Mouse (Mus musculus): ENCODE measurements around the gene Gmps. TPM values are rescaled to one million over a fixed set of nuclear protein-coding genes. Genes with fewer than 3 reads are reported as not detected.

Gene Gmps
- polyA plus RNA-seq, 1 experiment from 2014 or later, result 18.3 TPM

DNA sequence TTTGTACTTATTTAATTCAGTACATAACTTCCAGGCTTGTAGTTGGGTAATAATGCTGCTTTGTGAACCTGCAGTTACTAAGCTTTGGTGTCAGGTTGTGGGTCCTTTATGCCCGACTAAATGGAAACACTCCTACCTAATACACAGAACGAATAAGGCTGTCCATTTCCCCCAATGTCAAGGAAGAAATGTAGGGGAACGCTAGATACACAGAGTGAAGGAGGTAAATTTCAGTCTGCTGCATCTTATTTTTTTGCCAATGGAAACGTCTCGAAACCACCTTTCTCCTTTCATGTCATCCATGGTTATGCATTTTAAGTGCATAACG is 11.0 kb upstream of the Gmps start:
- WGBS (ENCODE audit: insufficient replicate concordance), result 80% methylated on average over 6 of the region's 6 CpGs
- Histone ChIP-seq H3K27ac (ENCODE audit: low read length) (no peak overlapping the region; the same call in 1 of the 2 replicates), H3K4me2 (ENCODE audit: low read depth, low read length) (peak overlapping the region; percentile 67), H3K9ac (ENCODE audit: low read depth, low read length) (no peak overlapping the region), H3K4me3 (ENCODE audit: low read depth, low read length) (peak overlapping the region; percentile 94), H3K9me3 (replicated peaks; ENCODE audit: control insufficient read depth, low read length) (no peaks in the 10 kb centered on the region), H3K27me3 (ENCODE audit: control insufficient read depth, insufficient read depth, low read depth, low read length) (peaks cover 2% of the 10 kb centered on the region), H3K4me1 (ENCODE audit: control insufficient read depth, low read depth, low read length) (peaks cover 7% of the 10 kb centered on the region; the same call in 1 of the 2 replicates), H3K36me3 (ENCODE audit: control insufficient read depth, insufficient read depth) (no peaks in the 10 kb centered on the region)
- ATAC-seq (ENCODE audit: low read depth), result no peak

DNA sequence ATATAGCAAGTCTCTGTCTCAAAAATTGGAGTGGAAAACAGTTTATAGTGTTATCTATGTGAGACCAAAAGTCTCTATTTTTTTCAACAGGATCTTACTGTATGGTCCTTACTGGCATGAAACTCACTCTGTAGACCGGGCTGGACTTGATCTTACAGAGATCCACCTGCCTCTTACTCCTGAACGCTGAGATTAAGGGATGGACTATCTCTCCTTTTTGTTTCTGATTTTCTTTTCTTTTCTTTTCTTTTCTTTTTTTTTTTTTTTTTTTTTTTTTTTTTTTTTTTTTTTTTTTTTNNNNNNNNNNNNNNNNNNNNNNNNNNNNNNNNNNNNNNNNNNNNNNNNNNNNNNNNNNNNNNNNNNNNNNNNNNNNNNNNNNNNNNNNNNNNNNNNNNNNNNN is 10.0 kb upstream of the Gmps start:
- Histone ChIP-seq H3K27me3 (ENCODE audit: control insufficient read depth, insufficient read depth, low read depth, low read length) (peaks cover 2% of the 10 kb centered on the region), H3K4me2 (ENCODE audit: low read depth, low read length) (no peak overlapping the region), H3K4me1 (ENCODE audit: control insufficient read depth, low read depth, low read length) (peaks cover 7% of the 10 kb centered on the region; the same call in 1 of the 2 replicates), H3K36me3 (ENCODE audit: control insufficient read depth, insufficient read depth) (no peaks in the 10 kb centered on the region), H3K4me3 (ENCODE audit: low read depth, low read length) (no peak overlapping the region), H3K9me3 (replicated peaks; ENCODE audit: control insufficient read depth, low read length) (no peaks in the 10 kb centered on the region), H3K27ac (ENCODE audit: low read length) (no peak overlapping the region), H3K9ac (ENCODE audit: low read depth, low read length) (no peak overlapping the region)
- ATAC-seq (ENCODE audit: low read depth), result no peak
- WGBS (ENCODE audit: insufficient replicate concordance), result 52% methylated on average over 2 of the region's 2 CpGs

DNA sequence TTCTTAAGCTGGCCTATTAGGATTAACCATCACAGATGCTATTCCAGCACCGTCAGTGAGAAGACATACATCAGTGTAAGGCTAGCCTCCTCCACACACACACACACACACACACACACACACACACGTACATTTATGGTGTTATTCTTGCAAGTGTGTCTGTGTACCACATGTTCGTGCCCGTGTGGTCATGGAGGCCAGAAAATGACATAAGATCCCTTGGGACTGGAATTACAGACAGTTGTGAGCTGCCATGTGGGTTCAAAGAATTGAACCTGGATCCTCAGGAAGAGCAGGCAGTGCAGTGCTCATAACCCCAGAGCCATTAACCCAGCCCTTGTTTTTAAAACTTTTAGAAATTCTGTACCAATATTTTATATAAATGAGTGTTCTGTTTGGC is 2.0 kb downstream of the Gmps start:
- no peak for ATAC-seq (ENCODE audit: low read depth)
- peaks cover 8% of the 10 kb centered on the region for H3K4me1 ChIP-seq (ENCODE audit: control insufficient read depth, low read depth, low read length)
- no peak overlapping the region for H3K4me3 ChIP-seq (ENCODE audit: low read depth, low read length)
- H3K9me3 ChIP-seq (replicated peaks; ENCODE audit: control insufficient read depth, low read length), result no peaks in the 10 kb centered on the region
- 68% methylated on average over 4 of the region's 4 CpGs for WGBS (ENCODE audit: insufficient replicate concordance)
- H3K36me3 ChIP-seq (ENCODE audit: control insufficient read depth, insufficient read depth), result peaks cover 7% of the 10 kb centered on the region
- peak overlapping the region; percentile 15; the same call in 1 of the 2 replicates for H3K9ac ChIP-seq (ENCODE audit: low read depth, low read length)
- H3K27ac ChIP-seq (ENCODE audit: low read length), result no peak overlapping the region
- H3K27me3 ChIP-seq (ENCODE audit: control insufficient read depth, insufficient read depth, low read depth, low read length), result no peaks in the 10 kb centered on the region
- H3K4me2 ChIP-seq (ENCODE audit: low read depth, low read length), result peak overlapping the region; percentile 69; the same call in 1 of the 2 replicates

DNA sequence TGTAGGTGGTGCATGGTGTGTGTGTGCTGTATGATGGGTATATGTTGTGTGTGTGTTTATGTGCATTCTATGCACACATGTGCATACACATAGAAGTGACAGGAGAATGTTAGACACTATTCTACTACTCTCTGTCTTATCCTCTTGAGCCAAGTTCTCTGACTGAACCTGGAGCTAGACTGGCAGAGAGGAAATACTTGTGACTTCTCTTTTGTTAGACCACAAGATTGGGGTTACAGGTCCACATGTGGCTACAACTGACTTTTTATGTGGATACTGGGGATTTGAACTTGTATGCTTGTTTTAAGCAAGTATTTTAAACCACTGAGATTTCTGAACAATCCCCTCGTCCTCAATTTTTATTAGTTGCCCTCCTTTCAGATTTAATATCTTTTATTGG is 10.8 kb downstream of the Gmps start:
- WGBS (ENCODE audit: insufficient replicate concordance), result 64% methylated on average over 1 of the region's 1 CpGs
- no peaks in the 10 kb centered on the region for H3K27me3 ChIP-seq (ENCODE audit: control insufficient read depth, insufficient read depth, low read depth, low read length)
- H3K9ac ChIP-seq (ENCODE audit: low read depth, low read length), result no peak overlapping the region
- H3K4me2 ChIP-seq (ENCODE audit: low read depth, low read length), result no peak overlapping the region
- no peak overlapping the region for H3K4me3 ChIP-seq (ENCODE audit: low read depth, low read length)
- no peaks in the 10 kb centered on the region for H3K9me3 ChIP-seq (replicated peaks; ENCODE audit: control insufficient read depth, low read length)
- no peak for ATAC-seq (ENCODE audit: low read depth)
- no peaks in the 10 kb centered on the region for H3K4me1 ChIP-seq (ENCODE audit: control insufficient read depth, low read depth, low read length)
- H3K27ac ChIP-seq (ENCODE audit: low read length), result no peak overlapping the region
- H3K36me3 ChIP-seq (ENCODE audit: control insufficient read depth, insufficient read depth), result peaks cover 31% of the 10 kb centered on the region

DNA sequence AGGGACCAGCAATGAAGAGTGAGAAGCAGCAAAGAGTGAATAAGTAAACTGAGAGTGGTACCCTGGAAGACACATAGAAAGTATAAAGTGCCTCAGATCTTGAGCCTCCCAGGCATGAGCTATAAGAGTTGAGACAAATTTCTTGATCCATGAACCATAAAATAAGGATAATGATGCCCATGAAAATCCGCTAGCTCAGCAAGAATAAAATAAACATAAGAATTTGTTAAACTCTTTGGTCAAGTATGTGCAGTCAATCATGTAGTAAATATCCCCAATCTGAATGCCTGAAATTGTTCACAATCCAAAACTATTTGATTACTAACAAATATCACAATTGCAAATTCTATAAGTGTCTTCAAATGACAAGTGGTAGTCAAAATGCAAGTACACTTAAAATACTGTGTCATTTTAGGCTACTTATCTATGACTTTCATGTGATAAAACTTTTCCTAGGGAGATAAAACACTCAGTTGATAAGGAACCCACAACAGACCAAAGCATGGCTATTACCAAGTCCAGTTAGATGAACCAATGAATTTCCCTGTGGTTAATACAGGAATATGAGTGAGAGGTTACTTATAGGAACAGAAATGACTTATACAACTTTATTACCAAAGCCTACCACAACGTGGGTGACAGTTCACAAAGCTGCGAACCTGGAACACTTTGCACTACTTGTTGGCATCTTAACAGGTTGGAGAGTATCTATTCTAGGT is 13.0 kb downstream of the Gmps start:
- ATAC-seq (ENCODE audit: low read depth), result no peak
- Histone ChIP-seq H3K4me1 (ENCODE audit: control insufficient read depth, low read depth, low read length) (no peaks in the 10 kb centered on the region), H3K4me3 (ENCODE audit: low read depth, low read length) (no peak overlapping the region), H3K9me3 (replicated peaks; ENCODE audit: control insufficient read depth, low read length) (no peaks in the 10 kb centered on the region), H3K27ac (ENCODE audit: low read length) (no peak overlapping the region), H3K27me3 (ENCODE audit: control insufficient read depth, insufficient read depth, low read depth, low read length) (no peaks in the 10 kb centered on the region), H3K4me2 (ENCODE audit: low read depth, low read length) (no peak overlapping the region), H3K9ac (ENCODE audit: low read depth, low read length) (no peak overlapping the region), H3K36me3 (ENCODE audit: control insufficient read depth, insufficient read depth) (peaks cover 42% of the 10 kb centered on the region)
- 74% methylated on average over 3 of the region's 3 CpGs for whole genome bisulfite sequencing (ENCODE audit: insufficient replicate concordance)

DNA sequence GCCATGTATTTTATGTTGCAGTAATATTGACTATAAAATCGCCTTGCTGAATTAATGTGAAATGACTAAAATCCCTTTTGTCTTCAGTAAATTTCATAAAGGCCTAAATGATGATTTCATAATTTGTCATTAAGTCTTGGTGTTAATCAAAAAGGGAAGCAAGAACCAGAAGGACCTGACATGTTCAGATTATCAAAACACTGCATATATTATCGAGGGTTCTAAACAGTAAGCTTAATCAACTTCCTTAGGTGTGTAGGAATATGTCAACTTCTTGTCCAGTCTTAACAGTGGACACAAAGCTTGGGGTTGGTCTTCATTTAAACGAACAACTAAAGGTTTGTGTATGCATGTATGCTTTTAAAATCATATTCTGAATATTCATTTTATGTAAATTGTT is 45.5 kb downstream of the Gmps start:
- Histone ChIP-seq H3K9me3 (replicated peaks; ENCODE audit: control insufficient read depth, low read length) (no peaks in the 10 kb centered on the region), H3K36me3 (ENCODE audit: control insufficient read depth, insufficient read depth) (no peaks in the 10 kb centered on the region; the same call in 1 of the 2 replicates), H3K27me3 (ENCODE audit: control insufficient read depth, insufficient read depth, low read depth, low read length) (no peaks in the 10 kb centered on the region), H3K27ac (ENCODE audit: low read length) (no peak overlapping the region), H3K4me2 (ENCODE audit: low read depth, low read length) (no peak overlapping the region), H3K9ac (ENCODE audit: low read depth, low read length) (no peak overlapping the region), H3K4me1 (ENCODE audit: control insufficient read depth, low read depth, low read length) (no peaks in the 10 kb centered on the region), H3K4me3 (ENCODE audit: low read depth, low read length) (no peak overlapping the region)
- no peak for ATAC-seq (ENCODE audit: low read depth)
- 70% methylated on average over 3 of the region's 3 CpGs for WGBS (ENCODE audit: insufficient replicate concordance)

DNA sequence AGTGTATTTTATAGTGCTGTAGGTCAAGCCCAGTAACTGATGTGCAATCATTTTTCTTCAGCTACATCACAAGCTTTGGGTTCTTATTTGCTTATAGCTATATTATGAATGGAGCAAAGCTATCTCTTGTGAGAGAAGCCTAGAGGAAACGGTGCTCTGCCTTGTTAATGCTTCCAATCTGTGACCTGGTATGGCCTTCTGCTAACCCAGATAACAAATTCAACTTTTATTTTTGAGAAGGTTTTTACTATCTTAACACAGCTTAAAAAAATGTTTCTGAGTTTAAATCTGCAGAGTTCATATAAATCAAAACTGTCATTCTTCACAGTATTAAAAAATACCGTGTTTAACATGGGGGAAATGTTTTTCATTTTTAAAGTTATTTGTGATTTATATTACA is 46.0 kb downstream of the Gmps start:
- H3K9me3 ChIP-seq (replicated peaks; ENCODE audit: control insufficient read depth, low read length), result no peaks in the 10 kb centered on the region
- 52% methylated on average over 2 of the region's 2 CpGs for WGBS (ENCODE audit: insufficient replicate concordance)
- H3K27ac ChIP-seq (ENCODE audit: low read length), result no peak overlapping the region
- H3K4me2 ChIP-seq (ENCODE audit: low read depth, low read length), result no peak overlapping the region
- no peak for ATAC-seq (ENCODE audit: low read depth)
- no peak overlapping the region for H3K4me3 ChIP-seq (ENCODE audit: low read depth, low read length)
- H3K4me1 ChIP-seq (ENCODE audit: control insufficient read depth, low read depth, low read length), result no peaks in the 10 kb centered on the region
- H3K36me3 ChIP-seq (ENCODE audit: control insufficient read depth, insufficient read depth), result no peaks in the 10 kb centered on the region; the same call in 1 of the 2 replicates
- no peak overlapping the region for H3K9ac ChIP-seq (ENCODE audit: low read depth, low read length)
- no peaks in the 10 kb centered on the region for H3K27me3 ChIP-seq (ENCODE audit: control insufficient read depth, insufficient read depth, low read depth, low read length)

DNA sequence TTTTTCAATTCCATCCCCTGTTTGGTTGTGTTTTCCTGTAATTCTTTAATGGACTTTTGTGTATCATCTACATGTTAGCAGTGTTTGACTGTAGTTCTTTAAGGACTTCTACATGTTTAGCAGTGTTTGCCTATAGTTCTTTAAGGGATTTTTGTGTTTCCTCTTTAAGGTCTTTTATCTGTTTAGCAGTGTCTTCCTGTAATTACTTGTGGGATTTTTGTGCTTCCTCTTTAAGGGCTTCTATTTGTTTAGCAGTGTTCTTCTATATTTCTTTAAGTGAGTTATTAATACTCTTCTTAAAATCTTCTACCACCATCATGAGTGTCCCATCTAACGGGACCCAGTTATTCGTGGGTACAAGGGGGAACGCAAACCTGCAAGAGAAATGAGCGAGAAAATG is 53.9 kb downstream of the Gmps start:
- Histone ChIP-seq H3K4me2 (ENCODE audit: low read depth, low read length) (no peak overlapping the region), H3K27ac (ENCODE audit: low read length) (no peak overlapping the region), H3K9me3 (replicated peaks; ENCODE audit: control insufficient read depth, low read length) (no peaks in the 10 kb centered on the region), H3K4me1 (ENCODE audit: control insufficient read depth, low read depth, low read length) (no peaks in the 10 kb centered on the region), H3K36me3 (ENCODE audit: control insufficient read depth, insufficient read depth) (no peaks in the 10 kb centered on the region), H3K4me3 (ENCODE audit: low read depth, low read length) (no peak overlapping the region), H3K27me3 (ENCODE audit: control insufficient read depth, insufficient read depth, low read depth, low read length) (no peaks in the 10 kb centered on the region), H3K9ac (ENCODE audit: low read depth, low read length) (no peak overlapping the region)
- no peak for ATAC-seq (ENCODE audit: low read depth)
- WGBS (ENCODE audit: insufficient replicate concordance), result 79% methylated on average over 4 of the region's 4 CpGs

DNA sequence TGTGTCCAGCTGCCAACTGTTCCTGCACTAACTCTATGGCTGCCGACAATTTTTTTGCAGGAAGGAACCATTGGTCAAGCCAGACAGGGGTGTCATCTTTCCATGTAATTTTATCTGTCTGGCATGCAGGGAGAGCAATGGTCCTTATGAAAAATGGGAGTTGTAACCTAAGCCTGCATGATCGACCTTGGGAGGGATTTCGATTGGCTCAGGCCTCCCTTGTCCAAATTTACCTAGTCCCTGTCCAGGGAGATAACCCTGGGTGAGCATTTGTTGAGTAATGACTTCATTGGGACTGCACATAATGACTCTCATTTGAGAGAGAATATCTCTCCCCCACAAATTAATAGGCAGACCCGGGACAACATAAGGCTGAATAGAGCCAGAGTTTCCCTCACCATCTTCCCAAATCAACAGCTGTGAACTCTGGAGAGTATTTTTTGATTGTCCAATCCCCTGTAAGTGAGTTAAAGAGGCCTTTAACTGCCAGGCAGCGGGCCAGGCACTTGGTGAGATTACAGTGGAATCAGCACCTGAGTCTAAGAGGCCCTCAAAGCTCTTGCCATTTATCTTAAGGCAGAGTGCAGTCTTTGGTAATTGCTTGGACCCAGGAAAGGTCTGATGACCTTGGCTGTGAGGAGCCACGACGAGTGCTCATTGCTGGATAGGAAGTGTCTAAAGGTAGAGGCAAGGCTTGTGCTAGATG is 62.4 kb downstream of the Gmps start:
- Histone ChIP-seq H3K27ac (ENCODE audit: low read length) (no peak overlapping the region), H3K4me1 (ENCODE audit: control insufficient read depth, low read depth, low read length) (no peaks in the 10 kb centered on the region), H3K9me3 (replicated peaks; ENCODE audit: control insufficient read depth, low read length) (no peaks in the 10 kb centered on the region), H3K4me3 (ENCODE audit: low read depth, low read length) (no peak overlapping the region), H3K27me3 (ENCODE audit: control insufficient read depth, insufficient read depth, low read depth, low read length) (no peaks in the 10 kb centered on the region), H3K36me3 (ENCODE audit: control insufficient read depth, insufficient read depth) (no peaks in the 10 kb centered on the region), H3K9ac (ENCODE audit: low read depth, low read length) (no peak overlapping the region), H3K4me2 (ENCODE audit: low read depth, low read length) (no peak overlapping the region)
- no peak for ATAC-seq (ENCODE audit: low read depth)
- whole genome bisulfite sequencing (ENCODE audit: insufficient replicate concordance), result 57% methylated on average over 7 of the region's 7 CpGs
